Mouse (Mus musculus) left cerebral cortex, adult 2 months (tissue): Measurements from ENCODE around the gene Pnma3. TPM values are rescaled to one million over a fixed set of nuclear protein-coding genes. Genes with fewer than 3 reads are reported as not detected.
"Not testable (repeated sequence)": the region's sequence is repeated elsewhere in the genome, so short reads cannot be mapped to it uniquely, and the experiment has no call there.

Source experiments
- DNase-seq, 2 experiments: peaks; one replicate each; pipeline ENCODE4 v3.0.0; 2021 to 2022; ENCODE audit warnings: low spot score in 2 of 2, mixed read lengths in 1 of 2; ENCODE audit errors: extremely low spot score in 1 of 2
- H3K27ac ChIP-seq: fragments of 200-600 bp; 2 replicates; pipeline ENCODE4 v1.8.1; 2022
- H3K4me3 ChIP-seq: fragments of 200-600 bp; 2 replicates; pipeline ENCODE4 v1.8.1; 2022
- CTCF ChIP-seq: fragments of 200-600 bp; IDR thresholded peaks from 2 replicates; pipeline ENCODE4 v1.8.1; 2022; ENCODE audit warnings: antibody characterized with exemption, mild to moderate bottlenecking, moderate library complexity
- intact Hi-C: fragments of 180-260 bp; cut with DNase I; formaldehyde crosslinking; loops from one replicate; pipeline ENCODE4 v1.15.1; 2025
- long read RNA-seq, 2 experiments: library from polyadenylated mRNA; stranded (forward); transcript quantifications; one replicate each; pipeline ENCODE4 v2.0.0; 2021; ENCODE audit warnings: borderline mapping rate in 2 of 2
- total RNA-seq, 2 experiments: library from RNA; stranded (reverse); gene quantifications; 2 replicates each; pipeline ENCODE4 v1.2.3; 2021

The Pnma3 gene
- 10 to 100 TPM; 14.4 to 16.3 TPM for total RNA-seq
- long read RNA-seq, experiment 1, partial matches to known transcripts, result 0 of 5 reads
- long read RNA-seq, experiment 1, other reads (novel, unspliced or antisense), result 1 of 5 reads
- long read RNA-seq, experiment 2, result 0 reads

GRCm38 (mm10) chrX:73064415-73064793, at the start of gene Pnma3:
Pnma3 (plus strand) TSS chrX:73064787.
- Histone ChIP-seq H3K4me3 (peak within 1 kb of the TSS; percentile 53), H3K27ac (peak within 1 kb of the TSS; percentile 64)
- intact Hi-C loops, result loop anchor here (10.0 kb wide), 1 partner anchor 160 kb away; the partner anchor contains the start of gene F8a

GRCm38 (mm10) chrX:73037003-73037402, 27.6 kb upstream of the Pnma3 start, which contains the start of gene Pnma5:
Pnma5 (minus strand) TSS chrX:73037103.
- TF ChIP-seq CTCF, result no peak
- DNase-seq, result no peak
- H3K27ac ChIP-seq, result no peak within 1 kb of the TSS
- intact Hi-C loops, result no loop called here
- H3K4me3 ChIP-seq, result no peak within 1 kb of the TSS

More at GRCm38 (mm10) chrX:73064415-73064793, at the start of gene Pnma3:
- TF ChIP-seq CTCF, result no peak
- DNase-seq, result no peak

GRCm38 (mm10) chrX:73038831-73039230, 25.8 kb upstream of the Pnma3 start:
- Histone ChIP-seq H3K27ac (no peak overlapping the region), H3K4me3 (no peak overlapping the region)
- intact Hi-C loops, result no loop called here
- no peak for DNase-seq
- TF ChIP-seq CTCF, result no peak

GRCm38 (mm10) chrX:73039666-73040065, 24.9 kb upstream of the Pnma3 start:
- H3K27ac ChIP-seq, result no peak overlapping the region
- intact Hi-C loops, result no loop called here
- no peak overlapping the region for H3K4me3 ChIP-seq
- TF ChIP-seq CTCF, result no peak
- DNase-seq, result no peak

- intact Hi-C loops, result loop anchor here (5.0 to 10.0 kb wide), 5 partner anchors 381 to 893 kb away; partner anchors contain the start of gene Trex2
- H3K27ac ChIP-seq, result no peak overlapping the region; the same call in 1 of the 2 replicates
- DNase-seq, result peak; percentile 89 to 95
- peak overlapping the region; percentile 20; the same call in 1 of the 2 replicates for H3K4me3 ChIP-seq
- peak; percentile 91 for TF ChIP-seq CTCF
These were observed 10.6 kb upstream of the Pnma3 start for GRCm38 (mm10) chrX:73053860-73054563.

GRCm38 (mm10) chrX:73061528-73061927, 3.1 kb upstream of the Pnma3 start:
- TF ChIP-seq CTCF, result no peak
- no peak for DNase-seq
- Histone ChIP-seq H3K27ac (no peak overlapping the region), H3K4me3 (no peak overlapping the region)
- intact Hi-C loops, result loop anchor here (10.0 kb wide), 1 partner anchor 163 kb away; the partner anchor contains the start of gene F8a

- intact Hi-C loops, result loop anchor here (10.0 kb wide), 1 partner anchor 162 kb away; the partner anchor contains the start of gene F8a
- Histone ChIP-seq H3K27ac (no peak overlapping the region), H3K4me3 (no peak overlapping the region)
- TF ChIP-seq CTCF, result no peak
- DNase-seq, result no peak
These were observed 2.3 kb upstream of the Pnma3 start for GRCm38 (mm10) chrX:73062323-73062722.

- peak overlapping the region; percentile 64 for H3K27ac ChIP-seq
- intact Hi-C loops, result loop anchor here (10.0 kb wide), 1 partner anchor 161 kb away; the partner anchor contains the start of gene F8a
- no peak for TF ChIP-seq CTCF
- DNase-seq, result peak; percentile 19 to 24
- peak overlapping the region; percentile 53 for H3K4me3 ChIP-seq
These were observed 824 bp upstream of the Pnma3 start for GRCm38 (mm10) chrX:73063512-73064414.

- not testable (repeated sequence) for DNase-seq, H3K27ac ChIP-seq, H3K4me3 ChIP-seq
- intact Hi-C loops, result loop anchor here (10.0 kb wide), 1 partner anchor 158 kb away; the partner anchor contains the start of gene F8a
These were observed 2.3 kb downstream of the Pnma3 start for GRCm38 (mm10) chrX:73066765-73067312.

- DNase-seq, intact Hi-C loops, H3K4me3 ChIP-seq, H3K27ac ChIP-seq: not testable (repeated sequence)
These were observed 17.9 kb downstream of the Pnma3 start, which contains the start of gene Xlr4a for GRCm38 (mm10) chrX:73082267-73083055. Xlr4a (minus strand) TSS chrX:73082478.

GRCm38 (mm10) chrX:73096941-73097508, 32.4 kb downstream of the Pnma3 start, which contains the start of gene Xlr3a:
Xlr3a (minus strand) TSS chrX:73097095.
- intact Hi-C loops, DNase-seq, H3K4me3 ChIP-seq, H3K27ac ChIP-seq: not testable (repeated sequence)

- H3K27ac ChIP-seq, intact Hi-C loops, DNase-seq, H3K4me3 ChIP-seq: not testable (repeated sequence)
These were observed 52.2 kb downstream of the Pnma3 start, which contains the start of gene Gm14685 for GRCm38 (mm10) chrX:73116747-73117146. Gm14685 (plus strand) TSS chrX:73117047.
